Mouse (Mus musculus) olfactory bulb, adult 2 months (tissue): ENCODE measurements around the gene Atg14.

ENCODE experiments used
- CTCF ChIP-seq: fragments of 200-500 bp; IDR thresholded peaks from 2 replicates; pipeline ENCODE4 v1.5.1; 2012; ENCODE audit warnings: low read depth, mild to moderate bottlenecking, low read length, moderate library complexity; ENCODE audit not compliant: insufficient read depth
- POLR2A ChIP-seq: fragments of 200-500 bp; IDR thresholded peaks from 2 replicates; pipeline ENCODE4 v1.6.1; 2012; ENCODE audit warnings: mild to moderate bottlenecking, low read depth, low read length, moderate library complexity; ENCODE audit not compliant: insufficient read depth

DNA sequence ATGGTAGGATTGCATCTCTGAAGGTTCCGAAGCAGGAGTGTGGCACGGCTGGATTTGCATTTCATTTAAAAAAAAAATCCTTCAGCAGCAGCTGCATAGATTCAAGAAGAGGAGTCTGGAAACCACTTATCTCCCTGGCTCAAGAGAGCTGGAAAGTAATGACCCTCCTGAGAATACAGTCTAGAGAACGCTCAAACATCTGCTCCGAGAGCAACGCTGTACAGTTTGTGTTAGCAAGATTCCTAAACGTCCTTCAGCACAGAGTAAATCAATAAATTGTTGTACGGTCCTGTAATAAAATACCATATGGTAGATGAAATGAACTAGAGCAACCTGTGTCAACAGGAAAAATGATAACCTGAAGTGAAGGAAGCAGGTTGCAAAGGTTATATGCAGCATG is 42.8 kb upstream of the Atg14 start:
- TF ChIP-seq CTCF: no peak
- no peak for TF ChIP-seq POLR2A
